Mouse (Mus musculus) embryonic facial prominence, embryonic 13.5 days (tissue): ENCODE data around the gene Slc35e1. TPM values are rescaled to one million over a fixed set of nuclear protein-coding genes. Genes with fewer than 3 reads are reported as not detected.

Source experiments
- ATAC-seq: fragments of 200-750 bp; cut with Nextera tagmentation; 2 replicates; pipeline ENCODE4 v1.8.0; 2017; ENCODE audit warnings: low read depth; ENCODE audit not compliant: insufficient number of reproducible peaks, insufficient read depth, low FRiP score, low TSS enrichment
- H3K27ac ChIP-seq: fragments of 300-500 bp; sonication (generic); 2 replicates; pipeline ENCODE4 v1.5.1; 2015; ENCODE audit warnings: moderate library complexity, mild to moderate bottlenecking, inconsistent platforms
- H3K27me3 ChIP-seq: fragments of 300-500 bp; sonication (generic); 2 replicates; pipeline ENCODE4 v1.6.1; 2015; ENCODE audit warnings: mild to moderate bottlenecking, inconsistent platforms
- H3K36me3 ChIP-seq: fragments of 300-500 bp; sonication (generic); 2 replicates; pipeline ENCODE4 v1.6.1; 2015; ENCODE audit warnings: mild to moderate bottlenecking, inconsistent platforms
- H3K4me1 ChIP-seq: fragments of 300-500 bp; sonication (generic); 2 replicates; pipeline ENCODE4 v1.6.1; 2015; ENCODE audit warnings: inconsistent platforms
- H3K4me2 ChIP-seq: fragments of 300-500 bp; sonication (generic); 2 replicates; pipeline ENCODE4 v1.6.1; 2015; ENCODE audit warnings: moderate library complexity, mild to moderate bottlenecking, inconsistent platforms
- H3K4me3 ChIP-seq: fragments of 300-500 bp; sonication (generic); 2 replicates; pipeline ENCODE4 v1.5.1; 2015; ENCODE audit warnings: mild to moderate bottlenecking, inconsistent platforms
- H3K9ac ChIP-seq: fragments of 300-500 bp; sonication (generic); 2 replicates; pipeline ENCODE4 v1.6.1; 2015; ENCODE audit warnings: mild to moderate bottlenecking, inconsistent platforms
- H3K9me3 ChIP-seq: fragments of 300-500 bp; sonication (generic); 2 replicates; pipeline ENCODE4 v1.6.1; 2016; ENCODE audit warnings: inconsistent platforms
- WGBS: fragments of 180-500 bp; shearing (Covaris S2); methylation state at CpG from one replicate; pipeline ENCODE4 v1.1.7; 2015; ENCODE audit warnings: mixed read lengths; 5-methylcytosine and 5-hydroxymethylcytosine counted together
- microRNA-seq: library from miRNA; unstranded; fragments of <30 nt; microRNA quantifications from one replicate; pipeline ENCODE4, GENCODE M21; 2016
- polyA plus RNA-seq: library from polyadenylated mRNA; unstranded; fragments of >200 nt; fragmentation: Nextera tagmentation; extraction: Ambion mirVana; gene quantifications from 2 replicates; pipeline ENCODE4 v1.2.1, GENCODE M21; 2015

Gene Slc35e1
- polyA plus RNA-seq, 1 experiment from 2014 or later = 15.4 TPM

- no peaks in the 10 kb centered on the region for H3K9me3 ChIP-seq
- peak overlapping the region; percentile 50 for H3K4me3 ChIP-seq
- peak; percentile 12; the same call in 1 of the 2 replicates for ATAC-seq
- H3K4me1 ChIP-seq = peaks cover 13% of the 10 kb centered on the region
- no peaks in the 10 kb centered on the region for H3K27me3 ChIP-seq
- peak overlapping the region; percentile 77 for H3K9ac ChIP-seq
- H3K27ac ChIP-seq = peak overlapping the region; percentile 51; the same call in 1 of the 2 replicates
- 49% methylated on average over 6 of the region's 6 CpGs for WGBS
- peak overlapping the region; percentile 73 for H3K4me2 ChIP-seq
- peaks cover 21% of the 10 kb centered on the region for H3K36me3 ChIP-seq
Measured at GRCm38 (mm10) chr8:72443994-72444350, 48.4 kb downstream of the Slc35e1 start.

DNA sequence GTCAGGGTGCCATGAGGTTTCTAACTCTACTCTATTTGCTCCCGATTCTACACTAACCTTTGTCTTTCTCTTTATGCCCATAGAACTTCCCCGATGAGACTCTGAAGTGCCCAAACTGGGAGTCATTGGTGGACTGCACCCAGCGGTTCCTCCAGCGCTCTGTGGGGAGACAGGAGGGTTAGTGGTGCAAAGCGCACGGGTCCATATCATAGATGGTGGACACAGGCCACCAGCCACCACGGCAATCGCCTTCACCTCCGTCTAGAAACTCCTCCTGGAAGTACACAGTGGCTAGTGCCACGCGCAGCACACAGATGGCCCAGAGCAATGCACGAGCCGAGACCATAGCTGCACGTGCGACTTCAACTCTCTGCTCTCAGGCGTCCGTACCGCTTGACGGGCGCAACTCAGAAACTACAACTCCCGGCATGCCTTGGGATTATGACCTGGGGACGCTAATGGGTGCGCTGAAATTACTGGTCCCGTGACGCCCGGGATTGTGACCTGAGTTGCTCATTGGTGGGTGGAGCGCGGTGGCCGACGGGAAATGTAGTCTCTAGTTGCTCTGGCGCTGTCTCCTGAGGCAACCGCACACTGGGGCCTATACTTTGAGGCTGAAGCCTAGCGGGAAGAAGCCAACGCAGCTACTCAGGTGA lies 48.9 kb downstream of the Slc35e1 start, which contains the start of the genes Calr3 and 1700030K09Rik:
Calr3 (minus strand) TSS at position 533 of the 656 bp plus-strand sequence.
1700030K09Rik (plus strand) TSS at position 543 of the 656 bp plus-strand sequence.
- no peaks in the 10 kb centered on the region for H3K9me3 ChIP-seq
- peak within 1 kb of the TSS; percentile 51; the same call in 1 of the 2 replicates for H3K27ac ChIP-seq
- peaks cover 13% of the 10 kb centered on the region for H3K4me1 ChIP-seq
- peak; percentile 96 for ATAC-seq
- peak within 1 kb of the TSS; percentile 50 for H3K4me3 ChIP-seq
- peak within 1 kb of the TSS; percentile 77 for H3K9ac ChIP-seq
- peak within 1 kb of the TSS; percentile 73 for H3K4me2 ChIP-seq
- no peaks in the 10 kb centered on the region for H3K27me3 ChIP-seq
- 5% methylated on average over 34 of the region's 34 CpGs for WGBS
- peaks cover 21% of the 10 kb centered on the region for H3K36me3 ChIP-seq

- Histone ChIP-seq H3K4me1 (peaks cover 4% of the 10 kb centered on the region), H3K9me3 (no peaks in the 10 kb centered on the region), H3K27me3 (no peaks in the 10 kb centered on the region), H3K27ac (no peak overlapping the region), H3K4me3 (no peak overlapping the region), H3K4me2 (no peak overlapping the region), H3K9ac (no peak overlapping the region), H3K36me3 (no peaks in the 10 kb centered on the region)
- WGBS = 74% methylated on average over 8 of the region's 8 CpGs
- no peak for ATAC-seq
Measured at GRCm38 (mm10) chr8:72438248-72439015, 54.0 kb downstream of the Slc35e1 start.

- ATAC-seq = no peak
- no peaks in the 10 kb centered on the region; the same call in 1 of the 2 replicates for H3K4me1 ChIP-seq
- no peak overlapping the region for H3K4me2 ChIP-seq
- H3K27ac ChIP-seq = no peak overlapping the region
- H3K9me3 ChIP-seq = no peaks in the 10 kb centered on the region
- no peak overlapping the region for H3K9ac ChIP-seq
- no peak overlapping the region for H3K4me3 ChIP-seq
- H3K27me3 ChIP-seq = no peaks in the 10 kb centered on the region
- WGBS = 66% methylated on average over 2 of the region's 2 CpGs
- H3K36me3 ChIP-seq = no peaks in the 10 kb centered on the region
Measured at GRCm38 (mm10) chr8:72434952-72435351, 57.5 kb downstream of the Slc35e1 start.

Small RNA genes lying within 50 kb of the gene (microRNA-seq; reads per million reads assigned to microRNA genes)
- not detected for gene Gm28019
- gene Mir7068 = not detected

Other genes starting within 250 kb of the Slc35e1 start
- gene Gm10282, start 187.4 kb downstream of the Slc35e1 start, polyA plus RNA-seq = 26.9 and 55.7 TPM in 2 replicates
- 5.6 and 5.8 TPM in 2 replicates for gene Klf2, start 173.6 kb downstream of the Slc35e1 start, polyA plus RNA-seq
- gene Eps15l1, start 71.2 kb downstream of the Slc35e1 start, polyA plus RNA-seq = 65.1 and 66.9 TPM in 2 replicates
- gene Calr3, start 48.7 kb downstream of the Slc35e1 start, polyA plus RNA-seq = 1.1 and 1.8 TPM in 2 replicates
- 18.5 and 19.9 TPM in 2 replicates for gene 1700030K09Rik, start 48.7 kb downstream of the Slc35e1 start, polyA plus RNA-seq
- gene Cherp, start 17.4 kb downstream of the Slc35e1 start, polyA plus RNA-seq = 70.7 and 74.0 TPM in 2 replicates
- gene Med26, start 55.7 kb upstream of the Slc35e1 start, polyA plus RNA-seq = 20.1 and 20.4 TPM in 2 replicates
- 116 and 123 TPM in 2 replicates for gene Smim7, start 78.5 kb upstream of the Slc35e1 start, polyA plus RNA-seq
- gene Tmem38a, start 79.4 kb upstream of the Slc35e1 start, polyA plus RNA-seq = 14.5 and 15.3 TPM in 2 replicates
- gene Nwd1, start 154.1 kb upstream of the Slc35e1 start, polyA plus RNA-seq = 0.10 and 0.22 TPM in 2 replicates
- gene Sin3b, start 230.7 kb upstream of the Slc35e1 start, polyA plus RNA-seq = 181 and 193 TPM in 2 replicates